Mouse (Mus musculus): ENCODE measurements at regions not wholly inside any gene's neighbourhood (a gene's known extent, or its start where the extent isn't known, plus 50 kb on each side); places are given as distances from the start of the nearest gene placed in this dataset.

DNA sequence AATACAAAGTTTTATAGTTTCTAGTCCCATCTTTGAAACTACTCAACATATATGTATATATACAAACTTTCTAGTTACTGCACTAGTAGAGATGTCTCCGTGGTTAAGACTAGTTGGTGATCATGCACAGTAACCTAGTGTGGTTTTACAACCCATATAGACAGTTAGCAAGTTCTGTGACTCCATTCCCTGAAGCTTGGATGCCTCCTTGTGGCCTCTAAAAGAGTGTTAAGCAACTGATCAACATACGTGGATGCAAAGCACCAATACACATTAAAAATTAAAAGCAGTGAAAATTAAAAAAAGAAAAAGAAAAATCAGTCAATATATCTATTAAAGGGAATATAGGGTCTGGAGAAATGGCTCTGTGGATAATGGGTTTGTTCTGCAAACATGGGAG lies 1508.3 kb upstream of the Cdh9 start:
- 62% methylated on average over 2 of the region's 2 CpGs for WGBS
- H3K36me3 ChIP-seq (replicated peaks; ENCODE audit: control insufficient read depth, insufficient read depth), result no peaks in the 10 kb centered on the region
- no peaks in the 10 kb centered on the region for H3K27me3 ChIP-seq (ENCODE audit: control insufficient read depth, insufficient read depth, low read length)
- no peak for ATAC-seq (ENCODE audit: low FRiP score)
- H3K4me2 ChIP-seq (replicated peaks), result no peak overlapping the region
- no peak overlapping the region for H3K9ac ChIP-seq
- no peaks in the 10 kb centered on the region for H3K9me3 ChIP-seq (ENCODE audit: control insufficient read depth, low read length)
- H3K27ac ChIP-seq, result no peak overlapping the region
- no peak overlapping the region for H3K4me3 ChIP-seq (replicated peaks; ENCODE audit: low read length)
- peak; percentile 58 for DNase-seq (ENCODE audit: low spot score)
- no peaks in the 10 kb centered on the region for H3K4me1 ChIP-seq (replicated peaks; ENCODE audit: control insufficient read depth, insufficient read depth, low read length)

DNA sequence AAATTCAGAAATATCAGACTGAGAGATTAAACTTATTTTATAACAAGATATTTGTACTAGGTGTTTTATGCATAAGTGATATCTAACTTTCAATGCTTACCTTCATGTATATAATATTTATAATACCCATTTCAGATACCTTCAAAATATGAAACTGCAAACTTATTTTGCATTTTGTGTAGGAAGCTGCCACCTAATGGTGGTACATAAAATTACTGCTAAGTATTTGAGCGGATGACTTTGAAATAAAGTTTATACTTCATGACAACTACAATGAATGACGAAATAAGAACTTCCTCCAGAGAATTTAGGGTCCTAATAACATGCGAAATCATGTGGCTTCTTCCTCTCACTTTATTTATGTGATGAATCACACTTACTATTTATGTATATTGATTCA lies 1498.6 kb upstream of the Cdh9 start:
- no peaks in the 10 kb centered on the region for H3K9me3 ChIP-seq (ENCODE audit: control insufficient read depth, low read length)
- no peak overlapping the region for H3K4me3 ChIP-seq (replicated peaks; ENCODE audit: low read length)
- WGBS, result 81% methylated on average over 3 of the region's 3 CpGs
- H3K4me1 ChIP-seq (replicated peaks; ENCODE audit: control insufficient read depth, insufficient read depth, low read length), result no peaks in the 10 kb centered on the region
- DNase-seq (ENCODE audit: low spot score) (peak; percentile 55), ATAC-seq (ENCODE audit: low FRiP score) (no peak)
- no peaks in the 10 kb centered on the region for H3K36me3 ChIP-seq (replicated peaks; ENCODE audit: control insufficient read depth, insufficient read depth)
- H3K27ac ChIP-seq, result no peak overlapping the region
- H3K9ac ChIP-seq, result no peak overlapping the region
- H3K4me2 ChIP-seq (replicated peaks), result no peak overlapping the region
- H3K27me3 ChIP-seq (ENCODE audit: control insufficient read depth, insufficient read depth, low read length), result no peaks in the 10 kb centered on the region

DNA sequence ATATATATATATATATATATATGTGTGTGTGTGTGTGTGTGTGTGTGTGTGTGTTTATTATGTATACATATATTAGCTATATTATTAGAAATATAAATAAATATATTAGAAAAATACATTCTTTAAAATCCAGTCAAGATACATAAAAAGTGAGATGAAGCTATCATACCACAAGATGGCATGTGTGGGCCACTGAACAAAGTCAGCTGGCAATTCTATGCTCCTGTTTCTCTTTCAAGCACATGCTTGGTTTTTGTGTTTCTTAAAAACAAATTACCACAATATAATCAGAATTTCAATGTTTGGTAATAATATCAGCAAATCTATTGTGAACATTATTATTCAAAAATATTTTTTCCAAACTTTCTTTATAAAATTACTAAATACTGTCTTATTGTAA lies 1490.2 kb upstream of the Cdh9 start:
- ATAC-seq (ENCODE audit: low FRiP score) (no peak), DNase-seq (ENCODE audit: low spot score) (peak; percentile 72)
- no peaks in the 10 kb centered on the region for H3K36me3 ChIP-seq (replicated peaks; ENCODE audit: control insufficient read depth, insufficient read depth)
- no peaks in the 10 kb centered on the region for H3K9me3 ChIP-seq (ENCODE audit: control insufficient read depth, low read length)
- no peaks in the 10 kb centered on the region for H3K27me3 ChIP-seq (ENCODE audit: control insufficient read depth, insufficient read depth, low read length)
- H3K4me1 ChIP-seq (replicated peaks; ENCODE audit: control insufficient read depth, insufficient read depth, low read length), result no peaks in the 10 kb centered on the region
- no peak overlapping the region for H3K4me3 ChIP-seq (replicated peaks; ENCODE audit: low read length)
- no peak overlapping the region for H3K4me2 ChIP-seq (replicated peaks)
- H3K9ac ChIP-seq, result no peak overlapping the region
- H3K27ac ChIP-seq, result no peak overlapping the region

Measured in hindbrain, embryonic 14.5 days (tissue).